ENCODE assay signal across 8 mouse cellular contexts in genomic region chr8:85840657-85841488, GRCm38 (mm10). TPM values are rescaled to one million over a fixed set of nuclear protein-coding genes. Genes with fewer than 3 reads are reported as not detected.
DNase-seq lines count a peak whose midpoint lies in the region; ATAC-seq and TF ChIP-seq lines count a peak whose summit lies in the region.

TSS of gene Itfg1 (minus strand) at chr8:85840921.
TSS of gene Phkb (plus strand) at chr8:85840959.

- H3K4me1 ChIP-seq in heart, embryonic 11.5 days (ENCODE audit: control insufficient read depth, insufficient read depth, low read length) = peaks cover 5% of the 10 kb centered on the region
- peaks cover 10% of the 10 kb centered on the region for H3K4me1 ChIP-seq in kidney, embryonic 16.5 days (ENCODE audit: insufficient read depth, low read length)
- peaks cover 5% of the 10 kb centered on the region for H3K4me1 ChIP-seq in liver, adult 2 months (ENCODE audit: control insufficient read depth, insufficient read depth, low read length)

- peak within 1 kb of the TSS; percentile 91 for H3K9ac ChIP-seq in heart, embryonic 11.5 days (ENCODE audit: low read depth, low read length)
- H3K9ac ChIP-seq in kidney, embryonic 16.5 days (replicated peaks; ENCODE audit: low read length) = peak within 1 kb of the TSS; percentile 90
- peak within 1 kb of the TSS; percentile 92 for H3K9ac ChIP-seq in liver, adult 2 months (ENCODE audit: low read depth, low read length)

- TF ChIP-seq POLR2A in liver, adult 2 months (IDR thresholded peaks at IDR 0.05; ENCODE audit: extremely low read depth, insufficient read depth, low read length) = peak; percentile 62; the same call in 1 of the 2 replicates
- TF ChIP-seq POLR2A in myocyte (IDR thresholded peaks at IDR 0.05; ENCODE audit: insufficient read length, low read depth) = peak; percentile 91

- peak within 1 kb of the TSS; percentile 73 for H3K4me3 ChIP-seq in heart, embryonic 11.5 days (ENCODE audit: low read depth, low read length)
- H3K4me3 ChIP-seq in kidney, embryonic 16.5 days (ENCODE audit: low read length) = peak within 1 kb of the TSS; percentile 86
- H3K4me3 ChIP-seq in liver, adult 2 months (ENCODE audit: insufficient read depth, low read depth, low read length) = peak within 1 kb of the TSS; percentile 82
- peak within 1 kb of the TSS; percentile 94 for H3K4me3 ChIP-seq in myocyte

- H3K36me3 ChIP-seq in heart, embryonic 11.5 days (ENCODE audit: control insufficient read depth, insufficient read depth, low read length) = no peaks in the 10 kb centered on the region
- 0 out of 2 replicates have a peak, but pooled peaks cover 9% of the 10 kb centered on the region for H3K36me3 ChIP-seq in kidney, embryonic 16.5 days (ENCODE audit: insufficient read depth, low read length)
- peaks cover 7% of the 10 kb centered on the region for H3K36me3 ChIP-seq in liver, adult 2 months (ENCODE audit: control insufficient read depth, insufficient read depth, low read length)
- H3K36me3 ChIP-seq in myocyte (ENCODE audit: control insufficient read depth, insufficient read depth) = peaks cover 16% of the 10 kb centered on the region
- no peaks in the 10 kb centered on the region for H3K36me3 ChIP-seq in splenic B cell, adult 2 months (ENCODE audit: control insufficient read depth, insufficient read depth, low read length, poor library complexity, severe bottlenecking)

- ATAC-seq in erythroblast, adult 5-6 weeks (replicated peaks; ENCODE audit: low FRiP score, poor library complexity, severe bottlenecking) = peak; percentile 88
- ATAC-seq in heart, embryonic 11.5 days (replicated peaks; ENCODE audit: insufficient number of reproducible peaks, low FRiP score, low TSS enrichment) = peak; percentile 92
- peak; percentile 96 for ATAC-seq in kidney, embryonic 16.5 days (ENCODE audit: low FRiP score, low TSS enrichment)

- H3K79me2 ChIP-seq in liver, adult 2 months (ENCODE audit: control insufficient read depth, insufficient read depth, low read length) = no peaks in the 10 kb centered on the region; the same call in 1 of the 2 replicates
- H3K79me2 ChIP-seq in myocyte (ENCODE audit: control insufficient read depth, insufficient read depth) = peaks cover 13% of the 10 kb centered on the region

- no peak for TF ChIP-seq CTCF in liver, adult 2 months (IDR thresholded peaks at IDR 0.05; ENCODE audit: low read depth, low read length)

- H3K4me2 ChIP-seq in heart, embryonic 11.5 days = peak within 1 kb of the TSS; percentile 62
- peak within 1 kb of the TSS; percentile 85 for H3K4me2 ChIP-seq in kidney, embryonic 16.5 days (replicated peaks; ENCODE audit: low read depth, low read length)
- H3K4me2 ChIP-seq in myocyte (ENCODE audit: low read depth) = peak within 1 kb of the TSS; percentile 76

- H3K9me3 ChIP-seq in heart, embryonic 11.5 days (replicated peaks; ENCODE audit: control insufficient read depth, low read length) = no peaks in the 10 kb centered on the region
- 0 out of 2 replicates have a peak, but pooled peaks cover 2% of the 10 kb centered on the region for H3K9me3 ChIP-seq in kidney, embryonic 16.5 days (ENCODE audit: low read length)

- H3K27ac ChIP-seq in heart, embryonic 11.5 days (ENCODE audit: low read depth, low read length) = peak within 1 kb of the TSS; percentile 98
- H3K27ac ChIP-seq in kidney, embryonic 16.5 days (ENCODE audit: low read length) = peak within 1 kb of the TSS; percentile 95
- H3K27ac ChIP-seq in liver, adult 2 months (replicated peaks; ENCODE audit: insufficient read depth, low read depth, low read length) = peak within 1 kb of the TSS; percentile 93

- H3ac ChIP-seq in myocyte (ENCODE audit: control insufficient read depth, insufficient read length) = peak within 1 kb of the TSS; percentile 79

- under 1% methylated on average over 54 of the region's 54 CpGs for WGBS in heart, embryonic 11.5 days (ENCODE audit: insufficient replicate concordance)
- WGBS in kidney, embryonic 16.5 days = under 1% methylated on average over 50 of the region's 54 CpGs
- under 1% methylated on average over 54 of the region's 54 CpGs for WGBS in liver, adult 2 months

- no peaks in the 10 kb centered on the region for H3K27me3 ChIP-seq in heart, embryonic 11.5 days (ENCODE audit: control insufficient read depth, insufficient read depth, low read length)
- H3K27me3 ChIP-seq in kidney, embryonic 16.5 days (ENCODE audit: insufficient read depth, low read length) = no peaks in the 10 kb centered on the region
- H3K27me3 ChIP-seq in liver, adult 2 months (ENCODE audit: control insufficient read depth, insufficient read depth, low read length) = no peaks in the 10 kb centered on the region
- H3K27me3 ChIP-seq in myocyte (ENCODE audit: control insufficient read depth, insufficient read depth, insufficient read length) = no peaks in the 10 kb centered on the region
- no peaks in the 10 kb centered on the region for H3K27me3 ChIP-seq in splenic B cell, adult 2 months (ENCODE audit: control insufficient read depth, insufficient read depth, low read length, poor library complexity, severe bottlenecking)

- DNase-seq in B cell, adult 2 months = peak; percentile 91 to 94
- peak; percentile 90 for DNase-seq in brain, adult 2 months (ENCODE audit: low read depth, low spot score)
- DNase-seq in liver, adult 2 months (ENCODE audit: extremely low read depth, low read depth, low spot score) = peak; percentile 72
- DNase-seq in splenic B cell, adult 2 months (ENCODE audit: low read depth, low spot score) = peak; percentile 87

TF ChIP-seq in myocyte, 11 proteins besides CTCF, POLR2A, EP300 and RAD21:
- TF ChIP-seq E2F4 (IDR thresholded peaks at IDR 0.05; ENCODE audit: insufficient read depth) = no peak
- peak in 2 of 3 experiments; percentile 21 to 41 for TF ChIP-seq MYOD1 (IDR thresholded peaks at IDR 0.05; ENCODE audit: control insufficient read depth in 1 of 3, insufficient read length in 2 of 3, low read depth in 2 of 3)
- TF ChIP-seq MAX (IDR thresholded peaks at IDR 0.05; ENCODE audit: low read depth) = no peak
- TF ChIP-seq POLR2AphosphoS2 (IDR thresholded peaks at IDR 0.05; ENCODE audit: insufficient read length, low read depth) = peak; percentile 86
- TF ChIP-seq TCF3 (IDR thresholded peaks at IDR 0.05; ENCODE audit: insufficient read length, low read depth) = no peak
- no peak for TF ChIP-seq CEBPB (IDR thresholded peaks at IDR 0.05; ENCODE audit: insufficient read depth, poor library complexity, severe bottlenecking)
- no peak for TF ChIP-seq REST (IDR thresholded peaks at IDR 0.05; ENCODE audit: insufficient read depth, insufficient read length)
- peak in 2 of 3 experiments; percentile 41 to 53 for TF ChIP-seq MYOG (IDR thresholded peaks at IDR 0.05; ENCODE audit: control insufficient read depth in 1 of 3, insufficient read depth in 1 of 3, insufficient read length in 2 of 3, low read depth in 2 of 3)
- TF ChIP-seq TCF12 (IDR thresholded peaks at IDR 0.05; ENCODE audit: insufficient read depth, poor library complexity, severe bottlenecking) = no peak

RNA-seq across cellular contexts. Expression of gene Itfg1, which starts in this region (rescaled TPM):
- 18.2 and 20.4 TPM in 2 replicates for total RNA-seq in erythroblast, adult 5-6 weeks (2015; ENCODE audit: low replicate concordance)
- 17.6 and 19.4 TPM in 2 replicates for total RNA-seq in erythroblast, adult 5-6 weeks (2017; ENCODE audit: low replicate concordance)
- polyA plus RNA-seq in heart, embryonic 11.5 days (2014; fragmentation: Nextera tagmentation; extraction: Ambion mirVana) = 75.3 and 86.1 TPM in 2 replicates
- polyA plus RNA-seq in kidney, embryonic 16.5 days (2015; fragmentation: Nextera tagmentation; extraction: Ambion mirVana) = 83.0 and 83.8 TPM in 2 replicates
- total RNA-seq in liver, adult 2 months (2014; rRNA removed) = 59.7 and 68.0 TPM in 2 replicates
- polyA plus RNA-seq in liver, adult 2 months (2012; rRNA removed) = 13.0 and 16.1 TPM in 2 replicates
- 28.1 TPM for polyA plus RNA-seq in myocyte (2012; fragmentation: generic; extraction: Trizol)

RNA-seq across cellular contexts. Expression of gene Phkb, which starts in this region (rescaled TPM):
- total RNA-seq in erythroblast, adult 5-6 weeks (2015; ENCODE audit: low replicate concordance) = 11.7 and 25.3 TPM in 2 replicates
- total RNA-seq in erythroblast, adult 5-6 weeks (2017; ENCODE audit: low replicate concordance) = 9.3 and 9.7 TPM in 2 replicates
- 54.4 and 64.5 TPM in 2 replicates for polyA plus RNA-seq in heart, embryonic 11.5 days (2014; fragmentation: Nextera tagmentation; extraction: Ambion mirVana)
- 55.5 and 58.5 TPM in 2 replicates for polyA plus RNA-seq in kidney, embryonic 16.5 days (2015; fragmentation: Nextera tagmentation; extraction: Ambion mirVana)
- 17.0 and 25.7 TPM in 2 replicates for total RNA-seq in liver, adult 2 months (2014; rRNA removed)
- polyA plus RNA-seq in liver, adult 2 months (2012; rRNA removed) = 4.1 and 4.7 TPM in 2 replicates
- polyA plus RNA-seq in myocyte (2012; fragmentation: generic; extraction: Trizol) = 22.0 TPM

Comparison
In these comparisons a context has a peak if more than half of its experiments do, and no peak if none do; other contexts are left out.
1. Peak in every context shown above with its lines: DNase-seq, ATAC-seq, H3K4me3 ChIP-seq and H3K27ac ChIP-seq.